Mouse (Mus musculus) bone marrow, adult 2 months (tissue): Measurements from ENCODE around the gene Myadm.
"Not testable (repeated sequence)": the region's sequence is repeated elsewhere in the genome, so short reads cannot be mapped to it uniquely, and the experiment has no call there.

ENCODE experiments used
- CTCF ChIP-seq: fragments of 200-500 bp; IDR thresholded peaks from 2 replicates; pipeline ENCODE4 v1.5.1; 2011; ENCODE audit warnings: low read length, control low read depth; ENCODE audit not compliant: control insufficient read depth, insufficient read depth
- POLR2A ChIP-seq: fragments of 200-500 bp; IDR thresholded peaks from 2 replicates; pipeline ENCODE4 v1.6.1; 2011; ENCODE audit warnings: low read depth, mild to moderate bottlenecking, control low read depth, low read length, borderline replicate concordance; ENCODE audit not compliant: control insufficient read depth

DNA sequence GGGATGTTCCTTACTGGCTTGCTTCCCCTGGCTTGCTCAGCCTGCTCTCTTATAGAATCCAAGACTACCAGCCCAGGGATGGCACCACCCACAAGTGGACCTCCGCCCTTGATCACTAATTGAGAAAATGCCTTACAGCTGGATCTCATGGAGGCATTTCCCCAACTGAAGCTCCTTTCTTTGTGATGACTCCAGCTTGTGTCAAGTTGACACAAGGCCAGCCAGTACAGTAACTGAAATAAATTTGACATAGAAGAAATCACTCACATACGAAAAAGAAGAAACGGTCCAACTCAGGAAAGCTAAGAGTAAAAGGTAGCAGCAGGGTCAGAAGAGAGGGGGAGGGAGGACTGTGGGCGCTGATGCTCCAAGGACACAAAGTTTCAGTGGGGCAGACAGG, 12.1 kb upstream of the Myadm start:
- TF ChIP-seq CTCF, POLR2A: not testable (repeated sequence)
